Mouse (Mus musculus) G1E-ER4 (cell line): ENCODE measurements around the gene Gm4763. TPM values are rescaled to one million over a fixed set of nuclear protein-coding genes. Genes with fewer than 3 reads are reported as not detected.
"Not testable (repeated sequence)": the region's sequence is repeated elsewhere in the genome, so short reads cannot be mapped to it uniquely, and the experiment has no call there.

Source experiments
- GATA1 ChIP-seq: IDR thresholded peaks from one replicate; pipeline ENCODE4 v1.8.0; 2012; ENCODE audit warnings: low read length, inconsistent platforms
- polyA plus RNA-seq: library from polyadenylated mRNA; stranded (reverse); fragments of >175 nt; gene quantifications from 2 replicates; pipeline ENCODE4 v1.2.3, GENCODE M21; 2012

The Gm4763 gene
- not detected in 2 replicates for polyA plus RNA-seq

GRCm38 (mm10) chr7:24726808-24727207 is at the start of gene Gm4763:
Gm4763 (minus strand) TSS chr7:24726908.
- not testable (repeated sequence) for TF ChIP-seq GATA1

DNA sequence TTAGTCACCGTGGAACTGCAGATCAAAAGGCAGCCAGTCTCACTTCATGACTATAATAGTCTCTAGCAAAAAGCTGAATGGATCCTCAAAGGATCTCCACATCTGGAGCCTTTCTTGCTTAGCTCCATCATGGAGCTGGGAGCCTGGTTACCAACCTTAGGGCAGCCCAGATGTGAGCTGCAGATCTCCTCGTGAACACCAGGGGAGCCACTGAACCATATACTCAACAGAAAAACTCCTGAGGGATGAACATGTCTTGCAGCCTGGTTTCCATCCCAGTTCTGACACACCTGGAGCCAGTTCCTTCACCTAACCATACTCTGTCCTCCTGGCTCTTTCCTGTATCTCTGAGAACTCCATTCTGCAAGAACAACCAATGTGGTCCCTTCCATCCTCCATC is 49.4 kb upstream of the Gm4763 start:
- no peak for TF ChIP-seq GATA1

DNA sequence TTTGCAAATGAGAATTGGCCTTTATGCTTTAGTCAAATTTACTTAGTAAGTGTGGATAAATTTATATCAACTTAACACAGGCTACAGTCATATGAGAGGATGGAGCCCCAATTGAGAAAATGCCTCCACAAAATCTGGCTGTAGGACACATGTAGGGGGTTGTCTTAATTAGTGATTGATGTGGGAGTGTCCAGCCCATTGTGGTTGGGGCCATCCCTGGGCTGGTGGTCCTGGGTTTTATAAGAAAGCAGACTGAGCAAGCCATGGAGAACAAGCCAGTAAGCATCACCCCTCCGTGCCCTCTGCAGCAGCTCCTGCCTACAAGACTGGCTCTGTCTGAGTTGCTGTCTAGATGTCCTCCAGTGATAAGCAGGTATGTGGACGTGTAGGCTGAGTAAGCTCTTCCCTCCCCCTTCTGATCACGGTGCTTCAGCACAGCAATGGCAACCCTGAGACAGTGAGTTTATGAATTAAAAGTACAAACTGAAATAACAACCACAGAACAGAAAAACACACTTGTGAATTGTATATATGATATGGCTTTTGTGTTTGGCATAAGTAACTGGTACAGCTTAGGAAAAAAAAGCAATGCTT is 47.3 kb upstream of the Gm4763 start:
- TF ChIP-seq GATA1: no peak

GRCm38 (mm10) chr7:24771361-24771760 is 44.7 kb upstream of the Gm4763 start:
- no peak for TF ChIP-seq GATA1

DNA sequence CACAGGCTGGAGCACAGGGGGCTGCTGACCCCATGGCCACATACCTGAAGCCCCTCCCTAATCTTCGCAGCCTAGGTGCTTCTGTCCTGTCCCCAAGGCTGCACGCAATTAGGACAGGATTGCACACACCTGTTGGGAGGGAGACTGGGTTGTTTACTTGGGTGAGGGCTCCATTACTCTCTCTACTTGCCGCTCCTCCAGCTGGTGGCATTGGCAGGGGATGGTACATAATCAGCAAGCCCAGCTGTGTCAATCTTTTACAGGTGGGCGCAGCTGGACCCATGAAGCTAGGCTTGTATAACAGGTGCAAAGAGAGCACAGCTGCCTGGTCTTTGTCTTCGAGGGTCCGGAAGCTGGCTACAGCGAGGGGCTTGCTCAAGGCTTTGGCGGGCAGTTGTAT is 35.9 kb upstream of the Gm4763 start:
- TF ChIP-seq GATA1: no peak

DNA sequence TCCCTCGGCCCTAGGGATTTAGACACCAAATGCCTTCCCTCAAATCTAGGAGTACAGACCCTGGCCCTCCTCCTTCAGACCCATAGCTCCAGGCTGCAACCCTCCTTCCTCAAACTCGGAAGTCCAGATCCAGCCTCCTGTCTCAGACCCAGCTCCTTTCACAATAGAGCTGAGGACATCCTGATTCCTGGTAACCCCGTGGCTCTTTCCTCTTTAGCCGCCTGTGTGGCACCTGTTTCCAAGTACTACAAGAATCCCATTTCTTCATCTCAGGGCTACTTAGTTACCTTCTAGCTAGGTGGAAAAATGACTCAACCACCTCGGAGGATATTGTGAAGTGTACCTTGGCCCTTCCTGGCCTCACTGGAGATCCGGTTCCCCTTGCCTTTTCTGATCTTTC is 34.5 kb upstream of the Gm4763 start:
- no peak for TF ChIP-seq GATA1

DNA sequence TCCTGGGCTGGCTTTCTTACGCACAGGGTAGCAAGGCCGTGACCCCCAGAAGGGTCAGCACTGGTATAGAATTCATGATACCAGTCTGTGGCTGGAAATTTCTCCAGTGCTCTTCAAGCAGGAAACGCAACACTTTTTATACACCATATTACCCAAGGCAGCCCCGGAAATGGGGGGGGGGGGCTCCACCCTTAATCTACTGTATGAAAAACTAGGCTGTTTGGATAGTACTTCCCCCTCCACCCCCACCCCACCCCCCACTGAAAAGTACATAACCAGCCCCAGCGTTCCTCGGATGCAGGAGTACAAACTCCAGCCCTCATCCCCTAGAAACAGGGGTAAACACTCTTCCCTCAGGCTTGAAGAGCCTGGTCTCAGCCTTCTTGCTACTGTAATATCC is 33.5 kb upstream of the Gm4763 start, which contains the start of gene Cd177:
Gene Cd177, minus strand, starts transcription at position 101 of the 400 bp plus-strand sequence.
- TF ChIP-seq GATA1: no peak

- TF ChIP-seq GATA1: no peak
Observed at GRCm38 (mm10) chr7:24758520-24758919, 31.8 kb upstream of the Gm4763 start.

DNA sequence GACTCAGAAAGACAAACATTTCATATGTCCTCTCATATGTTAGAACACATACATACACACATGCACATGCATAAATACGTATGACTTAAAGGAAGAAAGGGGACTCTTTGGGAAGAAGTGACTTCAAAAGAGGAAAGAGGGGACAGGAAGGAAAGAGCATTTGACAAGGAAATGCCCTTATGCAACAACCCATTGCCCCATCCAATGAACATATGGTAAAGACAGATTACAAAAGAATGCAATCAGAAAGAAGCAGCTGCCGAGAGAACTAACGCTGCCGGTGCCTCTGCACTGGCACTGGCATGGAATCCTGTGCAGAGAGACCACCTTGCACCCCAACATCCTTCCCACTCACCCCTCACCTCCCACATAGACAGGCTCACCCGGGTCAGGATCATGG is 26.8 kb upstream of the Gm4763 start:
- no peak for TF ChIP-seq GATA1

- TF ChIP-seq GATA1: no peak
Observed at GRCm38 (mm10) chr7:24751610-24752009, 24.9 kb upstream of the Gm4763 start.

DNA sequence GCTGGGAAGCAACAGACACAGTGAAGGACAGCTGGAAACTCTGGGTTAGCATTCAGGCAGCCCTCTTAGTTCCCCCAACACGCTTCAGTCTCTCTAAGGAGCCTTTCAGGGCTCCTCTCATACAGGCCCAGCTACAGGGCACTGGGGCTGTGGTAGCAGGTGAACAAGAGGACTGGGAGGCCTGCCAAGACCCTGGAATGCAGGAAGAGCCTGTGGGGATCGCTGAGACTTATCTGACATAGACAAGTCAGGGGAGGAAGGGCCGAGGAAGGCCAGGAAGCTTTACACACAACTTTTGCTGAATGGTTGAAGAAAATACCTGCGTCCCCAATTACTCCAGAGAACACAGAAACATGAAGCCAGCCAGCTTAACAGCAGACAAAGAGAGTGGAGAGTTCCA is 24.0 kb upstream of the Gm4763 start:
- TF ChIP-seq GATA1: no peak

DNA sequence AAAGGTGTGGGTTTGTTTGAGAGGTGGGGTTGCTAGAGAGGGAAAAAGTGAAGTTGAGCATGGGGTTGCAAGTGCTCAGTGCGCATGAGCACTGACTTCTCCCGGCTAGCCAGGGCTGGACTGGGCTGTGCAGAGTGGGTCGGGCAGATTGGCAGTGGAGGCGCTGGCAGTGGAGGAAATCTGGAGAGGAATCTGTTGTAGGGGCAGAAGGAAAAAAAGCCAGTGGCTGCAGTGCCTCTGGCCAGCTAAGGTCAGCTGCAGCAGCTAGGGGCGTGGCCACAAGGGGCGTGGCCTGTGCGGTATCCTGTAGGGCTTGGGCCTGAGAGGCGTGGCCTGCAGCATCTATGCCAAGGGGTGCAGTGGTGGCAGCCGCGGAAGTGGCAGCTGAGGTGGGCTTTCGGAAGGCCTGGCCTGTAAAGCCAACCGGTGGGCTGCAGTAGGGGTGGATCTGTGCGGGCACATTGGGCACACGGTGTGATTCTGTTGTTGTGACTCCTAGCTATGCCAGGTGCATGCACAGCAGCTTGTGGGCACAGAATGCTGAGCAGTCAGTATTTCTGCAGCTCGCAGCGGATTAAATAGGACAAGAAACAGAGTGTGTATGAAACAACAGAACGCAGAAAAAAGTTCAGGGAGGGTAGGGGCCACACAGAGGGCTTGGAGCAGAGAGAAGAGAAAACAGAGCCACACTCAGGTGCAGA is 9.4 kb upstream of the Gm4763 start:
- no peak for TF ChIP-seq GATA1

GRCm38 (mm10) chr7:24715039-24715438 is 11.7 kb downstream of the Gm4763 start:
- no peak for TF ChIP-seq GATA1

GRCm38 (mm10) chr7:24708832-24709292 is 17.8 kb downstream of the Gm4763 start, which contains the start of gene BC049730:
BC049730 (plus strand) TSS chr7:24709242.
- TF ChIP-seq GATA1: no peak

DNA sequence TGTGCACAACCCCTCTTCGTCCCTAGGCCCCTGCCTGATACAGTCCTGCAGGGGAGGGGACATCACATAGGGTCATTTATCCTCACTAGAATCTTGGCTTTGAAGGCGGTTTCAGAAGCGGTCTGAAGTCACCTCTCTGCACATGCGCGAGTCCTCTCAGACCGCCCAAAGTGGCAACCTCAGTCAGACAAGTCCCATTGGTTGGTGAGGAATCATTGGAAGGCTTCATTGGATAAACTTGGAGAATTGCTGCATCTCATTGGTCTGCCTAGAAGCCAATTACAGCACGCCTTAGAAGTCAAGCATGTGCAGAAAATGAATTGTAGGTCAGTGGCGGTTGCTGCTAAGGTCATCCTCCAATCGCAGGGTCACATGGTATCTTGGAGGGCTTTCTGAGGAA is 50.1 kb downstream of the Gm4763 start, which contains the start of gene Tex101:
Gene Tex101, minus strand, starts transcription at position 101 of the 400 bp plus-strand sequence.
- TF ChIP-seq GATA1: no peak

GRCm38 (mm10) chr7:24671944-24672439 is 54.7 kb downstream of the Gm4763 start:
- no peak for TF ChIP-seq GATA1

Other genes with a start within 250 kb of the Gm4763 start
- 0.05 and 0.08 TPM in 2 replicates for gene Cadm4, start 244.9 kb downstream of the Gm4763 start, polyA plus RNA-seq
- 96.8 and 126 TPM in 2 replicates for gene Zfp428, start 219.9 kb downstream of the Gm4763 start, polyA plus RNA-seq
- gene AC161166.1, start 214.5 kb downstream of the Gm4763 start, polyA plus RNA-seq: not detected in 2 replicates
- gene Irgq, start 196.2 kb downstream of the Gm4763 start, polyA plus RNA-seq: 9.6 and 12.1 TPM in 2 replicates
- gene Pinlyp, start 180.8 kb downstream of the Gm4763 start, polyA plus RNA-seq: not detected in 2 replicates
- gene Xrcc1, start 180.6 kb downstream of the Gm4763 start, polyA plus RNA-seq: 330 and 397 TPM in 2 replicates
- gene Ethe1, start 139.4 kb downstream of the Gm4763 start, polyA plus RNA-seq: 14.2 and 16.1 TPM in 2 replicates
- not detected in 2 replicates for gene Zfp575, start 139.3 kb downstream of the Gm4763 start, polyA plus RNA-seq
- gene Phldb3, start 116.1 kb downstream of the Gm4763 start, polyA plus RNA-seq: 2.3 and 3.3 TPM in 2 replicates
- not detected in 2 replicates for gene Lypd3, start 90.4 kb downstream of the Gm4763 start, polyA plus RNA-seq
- gene Tex101, start 50.2 kb downstream of the Gm4763 start, polyA plus RNA-seq: not detected in 2 replicates
- gene BC049730, start 17.7 kb downstream of the Gm4763 start, polyA plus RNA-seq: not detected in 2 replicates
- 0.04 and 0.10 TPM in 2 replicates for gene Cd177, start 33.4 kb upstream of the Gm4763 start, polyA plus RNA-seq
- gene Ceacam10, start 50.3 kb upstream of the Gm4763 start, polyA plus RNA-seq: not detected in 2 replicates
- gene Gm9844, start 135.3 kb upstream of the Gm4763 start, polyA plus RNA-seq: 0.15 and 0.21 TPM in 2 replicates
- gene Lypd4, start 143.0 kb upstream of the Gm4763 start, polyA plus RNA-seq: not detected in 2 replicates
- not detected in 2 replicates for gene Dmrtc2, start 143.1 kb upstream of the Gm4763 start, polyA plus RNA-seq
- 4,389 and 5,872 TPM in 2 replicates for gene Rps19, start 157.5 kb upstream of the Gm4763 start, polyA plus RNA-seq
- 0.04 and 0.05 TPM in 2 replicates for gene Cd79a, start 170.5 kb upstream of the Gm4763 start, polyA plus RNA-seq
- 464 and 499 TPM in 2 replicates for gene Arhgef1, start 176.0 kb upstream of the Gm4763 start, polyA plus RNA-seq
- not detected in 2 replicates for gene Gm4881, start 217.6 kb upstream of the Gm4763 start, polyA plus RNA-seq
- gene Rabac1, start 245.8 kb upstream of the Gm4763 start, polyA plus RNA-seq: 164 and 218 TPM in 2 replicates